Mouse (Mus musculus) CD4-positive, CD25-positive, alpha-beta regulatory T cell, adult 4 months (primary cell): ENCODE measurements around the gene Mrgprb8. TPM values are rescaled to one million over a fixed set of nuclear protein-coding genes. Genes with fewer than 3 reads are reported as not detected.
"Not testable (repeated sequence)": the region's sequence is repeated elsewhere in the genome, so short reads cannot be mapped to it uniquely, and the experiment has no call there.

Experiments
- ATAC-seq: one replicate; pipeline ENCODE4 v1.8.0; 2017
- polyA plus RNA-seq, 2 experiments: library from polyadenylated mRNA; unstranded; fragments of 100-300 nt; shearing (Covaris generic); gene quantifications; one replicate each; pipeline ENCODE4 v1.2.1; 2017

The Mrgprb8 gene
- polyA plus RNA-seq: not detected

DNA sequence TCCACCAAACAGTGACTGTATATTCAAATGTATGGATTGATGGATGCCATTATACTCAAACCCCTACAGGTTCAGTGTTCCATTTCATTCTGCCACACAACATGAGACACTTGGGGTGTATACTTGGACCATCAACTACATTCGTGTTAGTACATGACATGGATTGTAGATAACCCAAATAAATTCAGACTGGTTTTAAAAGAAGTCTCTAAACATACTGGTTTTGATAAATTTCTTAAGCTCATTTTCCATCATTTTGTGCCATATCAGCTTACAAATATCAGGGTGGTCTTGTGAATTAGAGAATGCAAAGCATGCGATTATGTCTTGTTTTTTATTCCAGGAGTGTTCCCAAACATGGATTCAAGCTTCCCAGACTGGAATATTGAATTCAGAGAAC, at the start of gene Mrgprb8:
Gene Mrgprb8 (plus strand): TSS at position 301 of the 400 bp plus-strand sequence.
- no peak for ATAC-seq

DNA sequence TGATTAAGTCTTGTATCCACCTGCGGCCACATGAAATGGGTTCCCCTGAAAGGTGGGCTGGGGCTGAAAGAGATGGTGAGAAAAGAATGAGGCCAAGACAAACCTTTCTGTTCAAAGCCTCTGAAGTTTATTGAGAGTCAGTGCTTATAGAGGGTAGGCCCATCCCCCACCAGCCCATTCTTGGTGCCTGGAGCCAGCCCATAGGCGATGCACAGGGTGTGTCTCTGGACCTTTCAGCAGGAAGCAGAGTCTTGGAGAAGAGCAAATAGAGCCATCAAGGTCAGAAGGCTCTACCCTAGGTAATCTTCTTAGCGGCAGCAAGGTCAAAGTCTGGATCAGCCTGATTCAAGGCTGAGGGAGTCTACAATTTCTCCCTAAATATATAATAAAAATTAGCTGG, 47.6 kb downstream of the Mrgprb8 start:
- ATAC-seq: not testable (repeated sequence)

DNA sequence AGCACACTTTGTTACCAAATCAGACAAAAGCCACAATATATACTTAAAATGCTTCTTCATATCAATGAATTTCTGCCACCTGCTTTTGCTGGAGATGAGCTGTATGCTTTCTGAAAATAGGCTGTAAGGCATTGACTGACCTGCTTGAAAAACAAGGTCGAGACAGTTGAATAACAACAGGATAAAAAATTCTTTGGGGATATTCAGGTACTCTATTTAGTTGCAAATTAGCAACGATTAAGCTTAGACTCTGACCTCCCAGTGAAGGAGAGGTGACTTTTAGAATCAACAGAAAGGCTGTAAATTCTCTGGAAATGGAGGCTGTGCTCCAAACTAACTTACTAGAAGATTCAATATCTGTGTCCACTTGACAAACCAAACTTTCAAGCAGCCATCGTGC, 48.3 kb downstream of the Mrgprb8 start:
- no peak for ATAC-seq

Other genes starting within 250 kb of the Mrgprb8 start
- gene Mrgprb5, start 219.5 kb upstream of the Mrgprb8 start, polyA plus RNA-seq: not detected
- not detected for gene Mrgprb4, start 189.2 kb upstream of the Mrgprb8 start, polyA plus RNA-seq
- not detected for gene Mrgprb1, start 67.8 kb downstream of the Mrgprb8 start, polyA plus RNA-seq
- not detected for gene Mrgprx2, start 110.8 kb downstream of the Mrgprb8 start, polyA plus RNA-seq
- gene Mrgprb2, start 169.6 kb downstream of the Mrgprb8 start, polyA plus RNA-seq: not detected